Mouse (Mus musculus) intestine, postnatal 0 days (tissue): ENCODE data around the gene Cpsf4l. TPM values are rescaled to one million over a fixed set of nuclear protein-coding genes. Genes with fewer than 3 reads are reported as not detected.
A peak's percentile ranks its signal among the peaks of the same experiment; 100 is the strongest.

Source experiments
- ATAC-seq: fragments of 200-750 bp; cut with Nextera tagmentation; 2 replicates; pipeline ENCODE4 v1.8.0; 2017; ENCODE audit warnings: mild to moderate bottlenecking, moderate TSS enrichment, moderate library complexity
- H3K27ac ChIP-seq: fragments of 300-500 bp; sonication (generic); 2 replicates; pipeline ENCODE4 v1.5.1; 2014; ENCODE audit warnings: mild to moderate bottlenecking, low read depth, low read length, moderate library complexity
- H3K27me3 ChIP-seq: fragments of 300-500 bp; sonication (generic); replicated peaks from 2 replicates; pipeline ENCODE4 v1.6.1; 2014; ENCODE audit warnings: low read length, mixed read lengths; ENCODE audit not compliant: control insufficient read depth, insufficient read depth
- H3K36me3 ChIP-seq: fragments of 300-500 bp; sonication (generic); 2 replicates; pipeline ENCODE4 v1.6.1; 2014; ENCODE audit warnings: mild to moderate bottlenecking, moderate library complexity; ENCODE audit not compliant: control insufficient read depth, insufficient read depth
- H3K4me1 ChIP-seq: fragments of 300-500 bp; sonication (generic); replicated peaks from 2 replicates; pipeline ENCODE4 v1.6.1; 2014; ENCODE audit warnings: antibody characterized with exemption, low read length, mixed read lengths; ENCODE audit not compliant: control insufficient read depth, insufficient read depth
- H3K4me2 ChIP-seq: fragments of 300-500 bp; sonication (generic); replicated peaks from 2 replicates; pipeline ENCODE4 v1.6.1; 2014; ENCODE audit warnings: low read depth, mild to moderate bottlenecking, moderate library complexity
- H3K4me3 ChIP-seq: fragments of 300-500 bp; sonication (generic); 2 replicates; pipeline ENCODE4 v1.5.1; 2014; ENCODE audit warnings: low read depth, low read length
- H3K9ac ChIP-seq: fragments of 300-500 bp; sonication (generic); 2 replicates; pipeline ENCODE4 v1.6.1; 2014; ENCODE audit warnings: mild to moderate bottlenecking, low read depth, low read length
- H3K9me3 ChIP-seq: fragments of 300-500 bp; sonication (generic); 2 replicates; pipeline ENCODE4 v1.6.1; 2016; ENCODE audit warnings: mixed run types; ENCODE audit not compliant: control insufficient read depth
- CTCF ChIP-seq: sonication (generic); IDR thresholded peaks from 2 replicates; pipeline ENCODE4 v1.5.1; 2016; ENCODE audit warnings: low read depth, mild to moderate bottlenecking, control low read depth, antibody characterized with exemption, moderate library complexity
- WGBS: fragments of 180-500 bp; shearing (Covaris S2); extraction: QIAGEN DNeasy Blood & Tissue Kit; methylation state at CpG from one replicate; pipeline ENCODE4 v1.1.7; 2014; 5-methylcytosine and 5-hydroxymethylcytosine counted together
- polyA plus RNA-seq: library from polyadenylated mRNA; unstranded; fragments of >200 nt; fragmentation: Nextera tagmentation; extraction: Ambion mirVana; gene quantifications from 2 replicates; pipeline ENCODE4 v1.2.1, GENCODE M21; 2015

The Cpsf4l gene
- polyA plus RNA-seq, 1 experiment from 2014 or later = not detected

GRCm38 (mm10) chr11:113722405-113723090, 12.7 kb upstream of the Cpsf4l start:
- Histone ChIP-seq H3K36me3 (peaks cover 23% of the 10 kb centered on the region), H3K4me3 (no peak overlapping the region), H3K9me3 (no peaks in the 10 kb centered on the region), H3K4me2 (no peak overlapping the region), H3K27me3 (no peaks in the 10 kb centered on the region), H3K27ac (no peak overlapping the region), H3K4me1 (no peaks in the 10 kb centered on the region), H3K9ac (no peak overlapping the region)
- no peak for ATAC-seq
- TF ChIP-seq CTCF = no peak
- 54% methylated on average over 14 of the region's 14 CpGs for WGBS

DNA sequence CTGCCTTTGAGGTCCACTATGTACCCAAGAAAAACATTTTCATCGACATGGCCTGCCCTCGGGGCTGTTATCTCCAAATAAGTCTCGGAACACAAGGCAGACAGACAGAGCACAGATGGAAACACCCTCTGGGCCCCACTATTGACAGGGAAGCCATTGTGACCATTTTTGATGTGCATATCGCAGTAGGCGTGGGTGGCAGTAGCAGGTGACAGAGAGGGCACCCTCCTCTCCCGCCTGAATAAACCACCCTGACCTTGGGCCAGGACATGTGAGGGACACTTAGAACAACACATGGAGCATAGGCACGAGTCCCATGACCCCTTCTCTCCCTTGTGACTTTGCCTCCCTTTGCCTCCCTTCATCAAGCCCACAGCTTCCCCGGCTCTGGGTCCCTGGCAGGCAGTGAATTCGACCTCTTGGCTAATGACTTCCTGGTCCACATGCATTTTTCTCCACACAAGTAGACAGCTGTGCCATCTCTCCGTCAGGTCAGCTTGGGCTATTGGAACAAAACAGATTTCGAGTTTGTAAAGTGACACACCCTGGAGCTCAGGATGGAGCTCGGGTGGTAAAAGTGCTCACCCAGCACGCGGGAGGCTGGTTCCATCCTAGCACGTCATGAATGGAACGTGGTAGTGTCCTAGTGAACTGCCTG, 8.1 kb upstream of the Cpsf4l start:
- no peaks in the 10 kb centered on the region for H3K4me1 ChIP-seq
- ATAC-seq = no peak
- H3K4me2 ChIP-seq = no peak overlapping the region
- no peak for TF ChIP-seq CTCF
- H3K36me3 ChIP-seq = no peaks in the 10 kb centered on the region
- no peak overlapping the region for H3K4me3 ChIP-seq
- no peaks in the 10 kb centered on the region for H3K27me3 ChIP-seq
- no peaks in the 10 kb centered on the region for H3K9me3 ChIP-seq
- WGBS = 54% methylated on average over 16 of the region's 16 CpGs
- H3K9ac ChIP-seq = no peak overlapping the region
- no peak overlapping the region for H3K27ac ChIP-seq

- no peaks in the 10 kb centered on the region for H3K36me3 ChIP-seq
- H3K27me3 ChIP-seq = no peaks in the 10 kb centered on the region
- no peak for ATAC-seq
- no peak overlapping the region for H3K4me2 ChIP-seq
- TF ChIP-seq CTCF = no peak
- no peak overlapping the region for H3K9ac ChIP-seq
- 94% methylated on average over 2 of the region's 2 CpGs for WGBS
- H3K4me3 ChIP-seq = no peak overlapping the region
- no peaks in the 10 kb centered on the region for H3K9me3 ChIP-seq
- H3K27ac ChIP-seq = no peak overlapping the region
- H3K4me1 ChIP-seq = no peaks in the 10 kb centered on the region
These were observed 6.3 kb upstream of the Cpsf4l start for GRCm38 (mm10) chr11:113716132-113716531.

- peak; percentile 34 for ATAC-seq
These were observed 5.4 kb upstream of the Cpsf4l start for GRCm38 (mm10) chr11:113715078-113715674.

DNA sequence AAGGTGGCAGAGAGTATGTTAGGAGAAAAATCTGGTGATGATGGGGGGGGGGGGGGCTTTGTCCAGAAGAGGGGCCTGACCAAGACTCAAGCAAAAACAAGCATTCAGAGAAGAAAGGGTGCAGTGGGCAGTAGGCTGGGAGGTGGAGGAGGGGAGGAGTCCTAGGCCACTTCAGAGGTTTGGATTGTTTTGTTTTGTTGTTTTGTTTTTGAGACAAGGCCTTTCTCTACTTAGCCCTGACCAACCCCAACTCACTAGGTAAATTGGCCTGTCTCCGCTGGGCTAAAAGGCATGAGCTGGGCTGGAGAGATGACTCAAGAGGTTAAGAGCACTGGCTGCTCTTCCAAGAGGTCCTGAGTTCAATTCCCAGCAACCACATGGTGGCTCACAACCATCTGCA, 1.2 kb upstream of the Cpsf4l start:
- 0 out of 2 replicates have a peak, but pooled peaks cover 2% of the 10 kb centered on the region for H3K4me1 ChIP-seq
- H3K9ac ChIP-seq = no peak overlapping the region
- H3K36me3 ChIP-seq = no peaks in the 10 kb centered on the region; the same call in 1 of the 2 replicates
- no peak overlapping the region for H3K4me2 ChIP-seq
- no peak for ATAC-seq
- no peak overlapping the region for H3K4me3 ChIP-seq
- no peaks in the 10 kb centered on the region for H3K9me3 ChIP-seq
- 81% methylated on average over 1 of the region's 1 CpGs for WGBS
- H3K27me3 ChIP-seq = no peaks in the 10 kb centered on the region
- TF ChIP-seq CTCF = no peak
- no peak overlapping the region for H3K27ac ChIP-seq

More at GRCm38 (mm10) chr11:113715078-113715674, 5.4 kb upstream of the Cpsf4l start:
- peak; percentile 45 for TF ChIP-seq CTCF
- H3K27me3 ChIP-seq = no peaks in the 10 kb centered on the region
- H3K9me3 ChIP-seq = no peaks in the 10 kb centered on the region
- H3K4me3 ChIP-seq = no peak overlapping the region
- H3K4me2 ChIP-seq = no peak overlapping the region
- H3K4me1 ChIP-seq = 0 out of 2 replicates have a peak, but pooled peaks cover 2% of the 10 kb centered on the region
- H3K9ac ChIP-seq = no peak overlapping the region
- WGBS = 67% methylated on average over 7 of the region's 7 CpGs
- H3K27ac ChIP-seq = no peak overlapping the region
- no peaks in the 10 kb centered on the region for H3K36me3 ChIP-seq

DNA sequence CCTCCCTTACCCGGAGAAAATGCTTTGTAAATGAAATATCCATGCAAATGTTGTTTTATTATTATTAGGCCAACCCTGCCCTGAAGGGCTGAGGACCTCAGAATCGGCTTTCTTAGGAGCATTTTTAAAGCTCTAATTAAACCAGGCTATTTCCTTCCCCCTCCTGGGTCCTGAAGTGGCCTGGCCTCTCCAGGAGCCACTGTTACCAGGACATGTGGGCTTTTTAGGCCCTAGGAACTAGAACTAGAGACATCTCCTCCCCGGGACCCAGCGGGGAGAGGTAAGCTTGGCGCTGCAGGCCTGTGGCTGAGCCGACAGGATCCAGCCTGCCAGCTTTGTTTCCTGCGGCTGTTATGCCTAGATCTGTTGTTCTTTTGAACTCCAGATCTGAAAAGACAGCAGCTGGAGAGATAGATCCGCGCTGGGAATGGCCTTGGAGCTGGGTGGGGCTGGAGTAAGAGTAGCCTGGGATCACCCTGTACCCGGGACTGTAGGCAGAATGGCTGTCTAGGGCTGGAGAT, 500 bp upstream of the Cpsf4l start:
- no peak overlapping the region for H3K4me3 ChIP-seq
- no peaks in the 10 kb centered on the region for H3K9me3 ChIP-seq
- H3K27ac ChIP-seq = no peak overlapping the region
- WGBS = 13% methylated on average over 10 of the region's 10 CpGs
- 0 out of 2 replicates have a peak, but pooled peaks cover 2% of the 10 kb centered on the region for H3K4me1 ChIP-seq
- H3K9ac ChIP-seq = 0 out of 2 replicates have a peak overlapping the region, but pooled peaks have one; percentile 17
- 0 out of 2 replicates have a peak, but pooled peaks have one; percentile 23 for ATAC-seq
- TF ChIP-seq CTCF = no peak
- H3K36me3 ChIP-seq = no peaks in the 10 kb centered on the region; the same call in 1 of the 2 replicates
- H3K4me2 ChIP-seq = no peak overlapping the region
- no peaks in the 10 kb centered on the region for H3K27me3 ChIP-seq
